Mouse (Mus musculus): ENCODE data around the gene Srd5a3. TPM values are rescaled to one million over a fixed set of nuclear protein-coding genes. Genes with fewer than 3 reads are reported as not detected.

Srd5a3 gene
- total and polyA plus RNA-seq, 3 experiments: 8.6 to 17.0 (median 10.0) TPM

- no peak overlapping the region for H3K9ac ChIP-seq (ENCODE audit: low read depth, low read length)
- peaks cover 3% of the 10 kb centered on the region for H3K4me1 ChIP-seq (ENCODE audit: control insufficient read depth, insufficient read depth, low read length)
- TF ChIP-seq POLR2A (IDR thresholded peaks at IDR 0.05; ENCODE audit: insufficient read depth, low read depth, low read length) (no peak), EP300 (IDR thresholded peaks at IDR 0.05; ENCODE audit: insufficient read depth, low read depth, low read length) (no peak), CTCF (IDR thresholded peaks at IDR 0.05) (no peak)
- H3K79me2 ChIP-seq (replicated peaks; ENCODE audit: control insufficient read depth, insufficient read depth, low read length): no peaks in the 10 kb centered on the region
- H3K36me3 ChIP-seq (ENCODE audit: control insufficient read depth, insufficient read depth, low read length): peaks cover 3% of the 10 kb centered on the region; the same call in 1 of the 2 replicates
- H3K27me3 ChIP-seq (ENCODE audit: control insufficient read depth, insufficient read depth, low read length): no peaks in the 10 kb centered on the region
- no peak for DNase-seq
- intact Hi-C loops (cut with DNase I): no loop called here
- WGBS: 76% methylated on average over 7 of the region's 7 CpGs
- no peak overlapping the region for H3K4me3 ChIP-seq
- no peak overlapping the region for H3K27ac ChIP-seq
Observed at GRCm38 (mm10) chr5:76177664-76178063, 37.6 kb downstream of the Srd5a3 start.

- Histone ChIP-seq H3K27me3 (ENCODE audit: control insufficient read depth, insufficient read depth, low read length) (no peaks in the 10 kb centered on the region), H3K4me3 (no peak overlapping the region), H3K9ac (ENCODE audit: low read depth, low read length) (no peak overlapping the region), H3K36me3 (ENCODE audit: control insufficient read depth, insufficient read depth, low read length) (peaks cover 3% of the 10 kb centered on the region; the same call in 1 of the 2 replicates), H3K27ac (no peak overlapping the region), H3K4me1 (ENCODE audit: control insufficient read depth, insufficient read depth, low read length) (peaks cover 4% of the 10 kb centered on the region), H3K79me2 (replicated peaks; ENCODE audit: control insufficient read depth, insufficient read depth, low read length) (no peaks in the 10 kb centered on the region)
- intact Hi-C loops (cut with DNase I): no loop called here
- no peak for DNase-seq
- 94% methylated on average over 5 of the region's 5 CpGs for WGBS
- TF ChIP-seq CTCF (IDR thresholded peaks at IDR 0.05) (no peak), POLR2A (IDR thresholded peaks at IDR 0.05; ENCODE audit: insufficient read depth, low read depth, low read length) (no peak), EP300 (IDR thresholded peaks at IDR 0.05; ENCODE audit: insufficient read depth, low read depth, low read length) (no peak)
Observed at GRCm38 (mm10) chr5:76179171-76179570, 39.1 kb downstream of the Srd5a3 start.

- H3K79me2 ChIP-seq (replicated peaks; ENCODE audit: control insufficient read depth, insufficient read depth, low read length): no peaks in the 10 kb centered on the region
- peaks cover 5% of the 10 kb centered on the region for H3K4me1 ChIP-seq (ENCODE audit: control insufficient read depth, insufficient read depth, low read length)
- TF ChIP-seq CTCF (IDR thresholded peaks at IDR 0.05): no peak
- no peak for TF ChIP-seq POLR2A (IDR thresholded peaks at IDR 0.05; ENCODE audit: insufficient read depth, low read depth, low read length)
- TF ChIP-seq EP300 (IDR thresholded peaks at IDR 0.05; ENCODE audit: insufficient read depth, low read depth, low read length): no peak
- H3K4me3 ChIP-seq: no peak overlapping the region
- H3K36me3 ChIP-seq (ENCODE audit: control insufficient read depth, insufficient read depth, low read length): peaks cover 3% of the 10 kb centered on the region; the same call in 1 of the 2 replicates
- H3K9ac ChIP-seq (ENCODE audit: low read depth, low read length): no peak overlapping the region
- no peak for DNase-seq
- H3K27ac ChIP-seq: no peak overlapping the region
- H3K27me3 ChIP-seq (ENCODE audit: control insufficient read depth, insufficient read depth, low read length): no peaks in the 10 kb centered on the region
- 89% methylated on average over 5 of the region's 5 CpGs for WGBS
- intact Hi-C loops (cut with DNase I): no loop called here
Observed at GRCm38 (mm10) chr5:76179791-76180190, 39.7 kb downstream of the Srd5a3 start.

GRCm38 (mm10) chr5:76182326-76182725 is 42.3 kb downstream of the Srd5a3 start:
- Histone ChIP-seq H3K27ac (no peak overlapping the region), H3K27me3 (ENCODE audit: control insufficient read depth, insufficient read depth, low read length) (no peaks in the 10 kb centered on the region), H3K4me1 (ENCODE audit: control insufficient read depth, insufficient read depth, low read length) (peaks cover 11% of the 10 kb centered on the region), H3K4me3 (no peak overlapping the region), H3K79me2 (replicated peaks; ENCODE audit: control insufficient read depth, insufficient read depth, low read length) (peaks cover 5% of the 10 kb centered on the region; the same call in 1 of the 2 replicates), H3K9ac (ENCODE audit: low read depth, low read length) (no peak overlapping the region), H3K36me3 (ENCODE audit: control insufficient read depth, insufficient read depth, low read length) (peaks cover 7% of the 10 kb centered on the region)
- WGBS: 61% methylated on average over 3 of the region's 3 CpGs
- no peak for TF ChIP-seq EP300 (IDR thresholded peaks at IDR 0.05; ENCODE audit: insufficient read depth, low read depth, low read length)
- no peak for TF ChIP-seq POLR2A (IDR thresholded peaks at IDR 0.05; ENCODE audit: insufficient read depth, low read depth, low read length)
- TF ChIP-seq CTCF (IDR thresholded peaks at IDR 0.05): no peak
- intact Hi-C loops (cut with DNase I): loop anchor here (2.0 kb wide), 1 partner anchor 44 kb away; no protein-coding TSS in a partner anchor
- DNase-seq: no peak

GRCm38 (mm10) chr5:76183043-76183749 is 43.1 kb downstream of the Srd5a3 start:
- DNase-seq: no peak
- 39% methylated on average over 17 of the region's 17 CpGs for WGBS
- no peaks in the 10 kb centered on the region for H3K27me3 ChIP-seq (ENCODE audit: control insufficient read depth, insufficient read depth, low read length)
- peak overlapping the region; percentile 84 for H3K4me3 ChIP-seq
- H3K36me3 ChIP-seq (ENCODE audit: control insufficient read depth, insufficient read depth, low read length): peaks cover 7% of the 10 kb centered on the region
- H3K79me2 ChIP-seq (replicated peaks; ENCODE audit: control insufficient read depth, insufficient read depth, low read length): peaks cover 7% of the 10 kb centered on the region; the same call in 1 of the 2 replicates
- peak overlapping the region; percentile 82 for H3K27ac ChIP-seq
- intact Hi-C loops (cut with DNase I): loop anchor here (2.0 kb wide), 1 partner anchor 44 kb away; no protein-coding TSS in a partner anchor
- TF ChIP-seq POLR2A (IDR thresholded peaks at IDR 0.05; ENCODE audit: insufficient read depth, low read depth, low read length): no peak
- TF ChIP-seq CTCF (IDR thresholded peaks at IDR 0.05): no peak
- no peak for TF ChIP-seq EP300 (IDR thresholded peaks at IDR 0.05; ENCODE audit: insufficient read depth, low read depth, low read length)
- peak overlapping the region; percentile 58 for H3K9ac ChIP-seq (ENCODE audit: low read depth, low read length)
- peaks cover 14% of the 10 kb centered on the region for H3K4me1 ChIP-seq (ENCODE audit: control insufficient read depth, insufficient read depth, low read length)

- Histone ChIP-seq H3K4me1 (ENCODE audit: control insufficient read depth, insufficient read depth, low read length) (peaks cover 14% of the 10 kb centered on the region), H3K27ac (peak within 1 kb of the TSS; percentile 82), H3K27me3 (ENCODE audit: control insufficient read depth, insufficient read depth, low read length) (no peaks in the 10 kb centered on the region), H3K36me3 (ENCODE audit: control insufficient read depth, insufficient read depth, low read length) (peaks cover 7% of the 10 kb centered on the region), H3K79me2 (replicated peaks; ENCODE audit: control insufficient read depth, insufficient read depth, low read length) (peaks cover 7% of the 10 kb centered on the region; the same call in 1 of the 2 replicates), H3K9ac (ENCODE audit: low read depth, low read length) (peak within 1 kb of the TSS; percentile 85), H3K4me3 (peak within 1 kb of the TSS; percentile 84)
- DNase-seq: peak; percentile 96 to 97
- TF ChIP-seq POLR2A (IDR thresholded peaks at IDR 0.05; ENCODE audit: insufficient read depth, low read depth, low read length) (peak; percentile 86), EP300 (IDR thresholded peaks at IDR 0.05; ENCODE audit: insufficient read depth, low read depth, low read length) (no peak), CTCF (IDR thresholded peaks at IDR 0.05) (no peak)
- under 1% methylated on average over 62 of the region's 62 CpGs for WGBS
- intact Hi-C loops (cut with DNase I): loop anchor here (2.0 kb wide), 1 partner anchor 45 kb away; no protein-coding TSS in a partner anchor
Observed at GRCm38 (mm10) chr5:76183750-76184261, 43.7 kb downstream of the Srd5a3 start, which contains the start of gene Tmem165. Gene Tmem165 (plus strand): TSS chr5:76183880.
